Mouse (Mus musculus) c-Kit-negative CD71-positive TER-119-positive erythroid progenitor cells, embryonic 14.5 days (primary cell): ENCODE measurements around the gene Nup93.

Experiments used
- DNase-seq: peaks from one replicate; pipeline ENCODE4 v3.0.0-alpha.2; 2013; ENCODE audit warnings: low read depth, low spot score

The Nup93 gene

DNA sequence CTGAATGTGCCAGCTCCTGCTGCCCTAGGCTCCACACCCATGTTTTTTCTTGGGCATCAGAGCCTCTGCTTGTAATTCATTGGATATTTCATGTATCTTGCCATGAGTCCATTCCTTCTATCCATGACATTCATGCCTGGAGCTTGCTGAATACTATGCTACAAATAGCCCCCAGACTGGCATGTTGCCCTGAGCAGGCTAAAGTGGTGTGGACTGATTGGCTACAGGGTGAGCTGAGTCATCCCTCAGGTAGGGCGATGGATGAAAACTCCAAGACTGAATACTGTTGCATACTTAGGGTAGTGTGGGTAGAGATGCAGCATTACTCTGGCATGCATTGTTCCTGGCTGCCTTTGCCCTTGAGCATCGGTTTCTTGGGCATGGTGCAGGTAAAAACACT is 102.9 kb downstream of the Nup93 start:
- DNase-seq, result no peak

DNA sequence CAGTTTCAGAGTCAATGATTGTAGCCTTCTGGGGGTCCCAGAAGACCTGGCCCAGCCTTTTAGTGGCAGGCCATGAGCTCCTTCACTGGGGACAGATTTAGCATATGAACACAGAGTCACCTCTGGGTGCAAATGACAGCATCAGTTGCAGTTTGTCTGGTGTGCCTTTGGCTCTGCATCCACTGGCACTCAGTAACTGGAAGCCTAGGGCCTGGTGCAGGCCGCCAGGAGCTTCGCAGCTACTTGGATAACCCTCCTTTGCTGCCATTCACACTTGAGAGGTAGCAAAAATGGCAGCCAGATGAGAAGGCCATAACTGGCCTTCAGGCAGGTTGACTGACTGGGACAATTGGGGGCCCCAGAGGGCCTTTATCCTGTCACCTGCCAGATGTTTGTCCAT is 103.3 kb downstream of the Nup93 start:
- DNase-seq, result no peak

DNA sequence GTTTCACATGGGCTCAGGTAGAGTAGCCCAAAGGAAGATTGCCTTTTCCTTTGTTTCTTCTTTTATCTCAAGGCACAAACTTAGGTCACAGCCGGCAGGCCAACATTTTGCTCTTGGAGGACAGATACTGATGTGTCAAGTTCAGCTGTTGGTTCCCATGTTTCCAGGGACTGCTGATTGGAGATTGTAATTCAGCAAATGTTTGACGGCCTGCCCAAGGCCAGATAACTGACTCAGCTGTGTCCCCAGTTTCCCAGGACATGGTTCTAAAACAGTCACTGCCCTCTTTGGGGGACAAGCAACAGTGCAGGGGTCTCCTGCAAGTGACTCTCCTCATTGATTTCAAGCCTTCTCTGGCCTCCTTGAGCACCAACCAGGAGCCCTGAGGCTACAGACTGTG is 105.7 kb downstream of the Nup93 start:
- DNase-seq, result no peak

DNA sequence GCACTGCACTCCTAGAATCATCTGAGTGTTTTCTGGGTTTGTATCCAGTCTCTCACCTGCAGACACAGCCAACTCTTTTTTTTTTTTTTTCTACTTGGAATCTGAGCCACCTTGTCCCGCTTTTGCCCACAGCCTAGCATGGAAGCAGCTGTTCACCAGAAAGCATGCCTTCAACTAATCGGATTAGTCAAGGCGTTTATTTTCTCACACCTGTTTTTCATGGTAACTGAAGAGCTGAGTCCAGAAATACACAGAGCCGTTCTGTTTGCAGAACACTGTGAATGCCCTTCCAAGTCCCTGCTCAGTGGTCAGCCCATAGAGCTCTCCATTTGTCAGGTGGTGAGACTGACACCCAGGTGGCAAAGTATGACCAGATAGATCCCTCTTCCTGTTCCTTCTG is 107.7 kb downstream of the Nup93 start:
- DNase-seq, result no peak

DNA sequence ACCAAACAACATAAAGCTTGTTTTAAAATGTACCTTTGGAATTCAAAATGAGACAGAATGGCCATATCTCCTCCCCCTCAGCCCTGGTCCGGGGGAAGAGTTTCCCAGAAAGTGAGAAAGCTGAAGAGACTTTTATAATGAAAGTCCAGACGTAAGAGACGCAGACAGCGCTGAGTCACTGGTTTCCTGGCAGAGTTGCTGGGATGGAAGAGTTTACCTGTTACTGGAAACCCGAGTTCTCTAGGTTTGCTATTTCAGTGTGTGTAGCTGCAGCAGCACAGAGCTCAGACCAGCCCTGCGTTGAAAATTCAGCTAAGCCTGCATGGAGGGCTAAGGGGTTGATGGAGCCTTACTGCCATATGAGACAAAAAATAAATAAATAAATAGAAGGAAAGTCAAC is 108.7 kb downstream of the Nup93 start:
- no peak for DNase-seq

DNA sequence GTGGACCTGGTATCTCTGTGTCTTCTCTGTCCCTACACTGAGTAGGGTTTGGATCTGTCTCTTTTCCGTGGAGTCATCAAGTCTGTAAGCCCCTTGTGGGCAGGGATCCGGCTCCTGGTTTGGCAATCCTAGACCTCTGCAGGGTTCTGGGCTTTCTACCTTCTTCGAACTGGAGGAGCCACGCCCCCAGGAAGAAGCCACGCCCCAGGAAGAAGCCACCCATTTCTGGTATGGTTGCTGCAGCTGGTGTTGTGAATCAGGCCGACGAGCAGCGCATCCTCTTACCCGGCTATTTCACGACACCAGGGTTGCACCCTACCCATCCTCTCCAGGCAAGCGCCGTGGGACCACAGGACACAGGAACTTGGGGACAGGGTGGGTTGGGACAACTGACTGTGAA is 109.7 kb downstream of the Nup93 start:
- DNase-seq, result no peak

DNA sequence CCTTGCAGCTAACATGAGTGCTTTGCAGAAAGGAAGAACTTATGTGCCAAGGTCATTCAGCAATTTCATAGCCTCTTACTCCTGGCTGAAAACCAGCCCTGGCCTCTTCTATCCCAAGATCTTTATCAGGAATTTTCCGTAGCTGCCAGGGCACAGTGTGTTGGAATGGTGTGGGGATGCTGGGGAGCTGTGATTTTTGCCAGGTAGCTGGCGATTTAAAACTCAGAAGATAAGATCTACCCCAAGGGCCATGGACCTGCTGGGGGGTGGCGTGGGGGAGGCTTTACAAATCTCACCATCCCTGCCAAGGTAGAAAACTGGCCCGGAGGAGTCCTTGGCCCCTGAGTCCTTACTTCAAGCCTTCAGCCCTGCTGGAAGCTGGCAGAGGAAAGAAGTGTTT is 111.7 kb downstream of the Nup93 start:
- DNase-seq, result no peak

DNA sequence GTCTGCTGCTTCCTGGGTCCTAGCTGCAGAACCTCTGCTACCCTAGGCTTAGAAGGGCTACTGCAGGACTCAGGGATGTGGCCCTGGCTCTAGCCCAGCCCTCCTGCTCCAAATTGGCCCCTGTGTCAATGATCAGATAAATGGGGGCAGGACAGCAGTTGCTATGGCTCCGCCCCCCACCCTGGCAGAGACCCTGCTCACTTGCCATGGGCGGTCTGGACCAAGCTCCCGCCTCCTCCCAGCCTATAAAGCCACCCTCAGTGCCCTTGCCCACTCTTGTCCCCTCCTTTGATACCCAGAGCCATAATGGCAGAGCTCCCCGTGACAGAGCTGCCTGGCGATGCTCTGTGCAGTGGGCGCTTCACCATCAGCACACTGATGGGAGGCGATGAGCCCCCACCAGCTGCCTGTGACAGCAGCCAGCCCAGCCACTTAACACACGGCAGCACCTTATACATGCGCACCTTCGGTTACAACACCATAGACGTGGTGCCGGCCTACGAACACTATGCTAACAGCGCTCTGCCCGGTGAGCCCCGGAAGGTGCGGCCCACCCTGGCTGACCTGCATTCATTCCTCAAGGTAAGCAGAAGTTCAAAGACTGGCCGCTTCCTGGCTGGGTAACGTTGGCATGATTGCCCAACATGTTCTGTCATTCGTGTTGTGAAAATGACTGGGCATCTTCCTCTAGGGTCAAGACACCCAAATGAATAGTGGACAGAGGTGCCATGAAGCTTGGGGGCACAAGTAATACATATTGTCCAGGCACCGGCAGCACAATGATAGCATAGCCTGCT is 114.8 kb downstream of the Nup93 start, which contains the start of gene Slc12a3:
TSS of gene Slc12a3 (plus strand) at position 270 of the 797 bp plus-strand sequence.
- DNase-seq, result no peak

DNA sequence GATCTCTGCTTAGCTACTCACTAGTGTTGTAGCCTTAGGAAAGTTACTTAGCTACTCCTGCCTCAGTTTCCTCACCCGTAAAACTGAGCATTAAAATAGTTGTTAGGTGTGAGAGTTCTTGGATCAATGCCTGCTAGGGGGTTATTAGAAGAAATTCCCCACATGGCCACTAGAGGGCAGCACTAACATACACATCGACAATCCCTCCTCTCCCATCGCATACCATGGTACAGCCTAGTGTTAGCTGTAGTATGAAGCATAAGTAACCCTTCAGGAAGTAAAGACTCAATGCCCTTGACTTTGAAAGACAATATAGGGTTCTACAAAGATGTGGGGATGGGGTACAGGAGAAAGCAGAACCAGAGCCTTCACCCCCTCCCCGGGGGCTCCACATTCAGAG is 116.4 kb downstream of the Nup93 start:
- peak; percentile 65 for DNase-seq

DNA sequence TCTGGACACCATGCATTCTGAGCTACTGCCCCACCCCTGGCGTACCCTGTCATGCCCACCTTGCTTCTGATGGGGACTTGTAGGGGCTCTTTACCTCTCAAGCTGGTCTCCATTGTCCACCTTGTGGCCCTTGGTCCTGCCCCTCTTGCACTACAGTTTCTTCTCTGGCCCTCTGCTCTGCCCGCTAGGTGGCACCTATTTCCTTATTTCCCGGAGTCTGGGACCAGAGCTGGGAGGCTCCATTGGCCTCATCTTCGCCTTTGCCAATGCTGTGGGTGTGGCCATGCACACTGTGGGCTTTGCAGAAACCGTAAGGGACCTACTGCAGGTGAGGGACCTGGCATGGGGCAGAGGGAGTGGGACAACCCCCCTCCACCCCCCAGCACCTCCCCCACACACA is 119.0 kb downstream of the Nup93 start:
- DNase-seq, result no peak

DNA sequence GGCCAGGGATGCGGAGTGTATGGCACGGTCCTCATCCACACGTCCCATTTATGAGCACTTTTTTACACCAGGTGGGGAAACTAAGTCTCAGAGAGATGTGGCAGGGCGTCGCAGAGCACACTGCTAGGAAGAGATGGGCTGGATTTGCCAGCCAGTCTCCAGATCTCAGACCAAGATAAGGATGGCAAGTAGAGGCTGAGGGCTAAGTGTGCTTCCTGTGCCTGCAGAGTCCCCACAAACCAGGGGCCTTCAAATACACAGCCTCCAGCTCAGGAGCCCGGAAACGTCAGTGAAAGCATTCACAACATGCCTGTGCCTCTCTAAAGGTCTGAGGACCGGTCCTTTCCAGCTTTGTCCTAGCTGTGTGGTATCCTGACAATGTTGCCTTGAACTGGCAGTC is 123.2 kb downstream of the Nup93 start:
- no peak for DNase-seq

DNA sequence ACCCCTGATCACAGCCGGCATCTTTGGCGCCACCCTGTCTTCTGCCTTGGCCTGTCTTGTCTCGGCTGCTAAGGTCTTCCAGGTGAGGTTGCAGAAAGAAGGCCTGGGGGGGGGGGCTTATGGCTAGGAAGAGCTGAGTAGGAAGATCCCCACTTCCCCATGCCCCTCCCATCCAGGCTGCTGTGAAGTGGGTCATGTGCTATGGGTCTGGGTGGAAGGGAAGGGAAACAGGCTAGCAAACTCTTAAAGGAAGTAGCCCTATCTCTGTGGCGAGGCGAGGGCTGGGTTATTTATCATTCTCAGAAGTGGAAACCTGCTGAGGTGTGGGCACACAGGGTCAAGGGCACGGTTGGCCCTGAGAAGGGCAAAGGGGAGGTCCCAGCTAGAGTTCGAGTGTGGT is 126.4 kb downstream of the Nup93 start:
- DNase-seq, result no peak

DNA sequence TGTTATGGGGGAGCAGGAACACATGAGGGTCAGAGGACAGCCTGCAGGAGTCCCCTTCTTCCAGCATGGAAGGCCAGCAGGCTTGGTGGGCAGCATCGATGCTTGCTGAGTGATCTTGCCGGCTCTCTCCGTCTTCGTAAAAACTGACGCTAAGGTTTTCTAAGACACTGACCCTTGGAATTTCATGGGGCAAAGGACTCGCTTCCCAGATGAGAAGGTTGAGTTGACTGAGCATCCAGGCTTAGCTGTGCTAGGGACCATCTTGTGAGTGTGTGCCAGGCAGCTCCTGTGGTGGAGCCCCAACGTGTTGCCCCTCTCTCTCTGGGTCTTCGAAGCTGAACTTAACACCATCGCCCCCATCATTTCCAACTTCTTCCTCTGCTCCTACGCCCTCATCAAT is 128.3 kb downstream of the Nup93 start:
- no peak for DNase-seq

DNA sequence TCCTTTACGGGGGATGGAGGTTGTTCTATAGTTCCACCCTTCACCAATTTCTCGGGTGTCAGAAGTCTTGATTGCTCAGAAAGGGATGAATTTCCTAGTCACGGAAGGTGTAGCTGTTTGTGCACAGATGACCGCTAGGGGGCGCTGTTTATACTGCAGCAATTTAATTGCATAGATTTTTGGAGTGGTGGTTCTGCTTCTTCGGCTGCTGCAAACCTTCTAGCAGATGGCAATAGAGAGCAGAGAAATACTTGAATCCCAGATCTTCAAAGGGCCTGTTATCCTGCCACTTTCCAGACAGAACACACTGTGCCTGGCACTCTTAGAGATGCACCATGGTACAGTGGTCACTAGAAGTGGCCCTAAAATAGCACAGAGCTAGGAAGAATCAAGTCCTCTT is 128.9 kb downstream of the Nup93 start:
- DNase-seq, result peak; percentile 53

DNA sequence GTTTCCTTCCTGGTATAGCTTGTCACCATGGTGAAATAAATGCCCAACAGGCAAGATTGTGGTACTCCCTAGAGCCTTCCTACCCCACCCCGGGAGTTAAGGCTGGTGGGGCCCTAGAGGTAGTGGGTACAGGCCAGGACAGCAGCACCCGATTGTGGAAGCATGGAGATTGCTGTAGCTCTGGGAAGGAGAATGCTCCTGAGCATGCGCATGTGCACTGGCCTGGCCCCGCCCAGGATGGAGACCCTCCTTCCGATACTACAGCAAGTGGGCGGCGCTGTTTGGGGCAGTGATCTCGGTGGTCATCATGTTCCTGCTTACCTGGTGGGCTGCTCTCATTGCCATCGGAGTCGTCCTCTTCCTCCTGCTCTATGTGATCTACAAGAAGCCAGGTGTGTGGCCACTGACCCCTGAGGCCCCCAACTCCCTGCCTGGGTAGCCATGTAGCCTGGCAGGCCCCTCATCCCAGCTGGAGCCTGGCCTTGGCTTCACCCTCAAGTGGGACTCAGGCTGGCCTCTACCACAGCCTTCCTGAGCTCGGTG is 129.5 kb downstream of the Nup93 start:
- no peak for DNase-seq

DNA sequence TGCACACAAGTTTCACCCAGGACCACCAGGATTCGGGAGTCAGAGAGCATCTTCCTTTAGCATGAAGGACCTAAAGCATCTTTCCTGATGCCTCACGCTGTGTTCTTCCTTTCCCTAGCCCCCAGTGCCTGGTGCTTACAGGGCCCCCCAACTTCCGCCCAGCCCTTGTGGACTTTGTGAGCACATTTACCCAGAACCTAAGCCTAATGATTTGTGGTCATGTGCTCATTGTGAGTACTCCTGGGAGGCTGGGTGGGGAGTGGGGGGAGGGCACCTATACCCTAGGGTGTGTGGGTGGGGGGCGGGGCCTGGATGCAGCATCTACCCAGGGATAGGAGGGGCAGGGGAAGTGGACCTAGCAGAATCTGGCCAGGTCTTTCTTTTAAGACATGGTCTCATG is 131.3 kb downstream of the Nup93 start:
- no peak for DNase-seq

DNA sequence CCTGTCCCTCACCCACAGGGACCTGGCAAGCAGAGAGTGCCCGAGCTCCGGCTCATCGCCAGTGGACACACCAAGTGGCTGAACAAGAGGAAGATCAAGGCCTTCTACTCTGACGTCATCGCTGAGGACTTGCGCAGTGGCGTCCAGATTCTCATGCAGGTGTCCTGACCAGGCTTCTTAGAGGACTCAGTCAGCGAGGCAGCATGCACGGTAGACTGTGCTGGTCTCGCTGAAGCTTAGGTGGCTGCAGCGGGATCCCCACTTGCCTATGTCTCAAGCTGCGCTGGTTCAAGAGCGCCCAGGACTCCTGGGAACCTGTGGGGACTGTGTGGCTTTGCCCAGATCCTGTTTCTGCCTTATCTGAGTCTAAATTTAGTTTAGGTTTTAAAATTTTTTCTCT is 131.9 kb downstream of the Nup93 start:
- no peak for DNase-seq

DNA sequence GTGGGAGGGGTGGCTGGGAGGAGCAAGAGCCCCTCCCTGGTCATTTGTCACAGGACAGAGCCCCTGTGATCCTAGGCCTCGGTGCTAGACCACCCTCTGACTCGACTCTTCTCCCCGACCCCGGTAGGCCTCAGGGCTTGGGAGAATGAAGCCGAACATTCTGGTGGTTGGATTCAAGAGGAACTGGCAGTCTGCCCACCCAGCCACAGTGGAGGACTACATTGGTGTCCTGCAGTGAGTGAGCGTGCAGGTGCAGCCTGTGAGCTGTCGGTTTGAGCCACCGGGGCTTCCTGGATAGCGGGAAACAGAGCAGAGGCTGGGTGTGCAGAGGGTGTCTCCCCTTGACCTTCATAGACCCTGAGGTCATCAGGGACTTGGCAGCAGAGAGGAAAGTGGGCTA is 134.1 kb downstream of the Nup93 start:
- DNase-seq, result no peak

DNA sequence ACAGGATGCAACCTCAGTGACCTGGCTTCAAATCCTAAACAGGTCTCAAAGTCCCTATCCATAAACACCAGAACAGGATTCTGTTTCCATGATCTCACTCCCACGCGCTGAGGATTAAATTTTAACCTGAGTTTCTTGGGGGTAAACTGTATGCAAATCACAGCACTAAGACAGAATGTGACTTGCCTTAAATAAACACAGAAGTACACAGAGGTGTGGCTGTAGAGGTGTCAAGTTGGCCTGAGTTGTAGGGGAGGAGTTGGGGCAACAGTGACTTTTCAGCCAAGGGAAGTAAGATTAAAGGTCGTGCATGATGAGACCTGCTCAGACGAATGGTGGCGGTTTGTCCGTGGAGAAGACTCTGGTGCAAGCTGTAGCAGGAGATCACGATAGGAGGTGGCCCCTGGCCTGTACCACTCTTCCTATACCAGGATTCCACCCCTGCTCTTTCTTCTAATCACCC is 139.7 kb downstream of the Nup93 start:
- no peak for DNase-seq

DNA sequence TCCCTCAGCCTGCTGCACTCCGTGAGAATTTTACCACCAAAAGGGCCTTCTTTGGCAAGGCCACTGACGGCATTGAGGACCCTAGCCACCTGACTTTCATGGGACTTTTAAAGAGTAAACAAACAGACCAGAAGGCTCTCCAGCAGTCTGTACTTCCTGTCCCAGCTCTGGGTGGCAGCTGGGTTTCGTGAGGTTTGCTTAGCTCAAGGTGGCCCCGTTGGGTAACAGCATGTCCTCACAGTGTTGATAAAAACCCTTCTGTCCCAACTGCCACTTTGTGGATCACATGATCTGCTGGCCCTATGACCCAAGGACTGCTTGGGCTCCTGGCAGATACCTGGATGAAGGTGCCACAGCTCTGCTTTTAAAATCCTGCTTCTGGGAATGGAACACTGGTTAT is 140.2 kb downstream of the Nup93 start:
- DNase-seq, result no peak

DNA sequence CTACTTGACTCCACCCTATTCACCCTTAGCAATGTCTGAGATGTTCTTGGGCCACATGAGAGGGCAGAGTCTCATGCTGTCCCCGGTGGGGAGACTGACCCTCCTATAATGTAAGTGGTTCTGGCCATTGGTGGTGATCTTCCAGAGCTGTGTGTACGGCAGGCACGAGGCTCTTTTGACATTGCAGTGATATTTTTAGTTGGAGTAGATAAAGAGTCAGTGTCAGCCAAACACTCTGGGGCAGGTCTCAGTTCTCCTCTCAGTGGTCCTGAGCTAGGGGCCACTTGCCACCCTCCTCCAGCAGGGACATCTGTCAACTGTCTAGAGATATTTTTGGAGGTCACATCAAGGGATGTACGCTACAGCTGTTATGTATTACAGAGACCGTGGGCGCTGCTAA is 142.9 kb downstream of the Nup93 start:
- no peak for DNase-seq

DNA sequence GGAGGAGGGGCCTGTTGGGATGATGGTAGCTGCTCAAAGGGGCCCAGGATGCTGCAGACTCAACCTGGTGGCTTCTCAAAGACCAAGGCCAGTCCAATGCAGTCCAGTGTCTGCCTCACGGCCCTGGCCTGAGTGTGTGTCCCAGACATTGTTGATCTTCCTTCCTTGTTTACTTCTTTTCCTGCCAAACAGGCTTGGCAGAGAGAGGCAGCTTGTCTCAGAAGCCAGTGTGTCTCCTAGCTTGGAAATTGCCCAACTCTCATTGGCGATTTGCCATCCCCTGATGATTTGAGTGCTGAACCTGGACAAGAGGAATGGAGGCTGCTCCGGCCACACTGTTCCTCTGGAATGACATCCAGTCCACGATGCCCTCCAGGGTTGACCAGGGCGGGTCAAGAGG is 144.2 kb downstream of the Nup93 start:
- no peak for DNase-seq

DNA sequence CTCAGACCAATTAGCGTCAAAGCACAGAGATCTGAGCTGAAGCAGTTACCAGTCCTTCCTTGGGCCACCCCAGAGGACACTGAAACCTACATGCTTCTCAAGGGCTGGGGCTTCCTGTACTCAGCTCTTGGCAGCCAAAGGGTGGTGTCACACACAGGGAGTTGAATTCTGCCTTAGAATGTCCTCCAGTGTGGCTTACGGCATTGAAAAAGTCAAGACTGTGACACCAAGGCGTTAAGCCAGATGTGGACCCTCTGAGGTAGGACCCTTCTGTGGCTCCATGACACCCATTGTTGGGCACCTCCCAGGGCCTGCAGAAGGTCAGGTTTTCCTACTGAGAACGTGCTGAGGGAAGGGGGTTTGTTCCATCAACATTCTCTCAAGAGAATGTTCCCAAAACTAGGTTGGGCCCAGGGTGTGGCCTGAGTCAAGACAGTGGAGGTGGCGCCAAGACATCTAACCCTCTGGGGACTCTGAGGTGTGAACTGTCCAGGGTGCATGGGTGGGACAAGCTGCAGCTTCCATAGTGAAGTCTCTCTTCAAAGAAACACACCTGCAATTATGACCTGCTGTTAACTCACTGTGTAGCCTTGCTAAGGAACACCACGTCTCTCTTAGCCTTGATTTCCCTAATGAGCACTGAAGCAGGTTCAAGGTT is 147.5 kb downstream of the Nup93 start:
- no peak for DNase-seq
